Mouse (Mus musculus) ES-Bruce4 (cell line): ENCODE measurements at regions not wholly inside any gene's neighbourhood (a gene's known extent, or its start where the extent isn't known, plus 50 kb on each side); places are given as distances from the start of the nearest gene placed in this dataset.
"Not testable (repeated sequence)": the region's sequence is repeated elsewhere in the genome, so short reads cannot be mapped to it uniquely, and the experiment has no call there.

Experiments
- H3K27ac ChIP-seq: 2 replicates; pipeline ENCODE4 v1.5.1; 2012; ENCODE audit warnings: low read length, inconsistent platforms; ENCODE audit not compliant: insufficient read depth
- H3K27me3 ChIP-seq: 2 replicates; pipeline ENCODE4 v1.6.1; 2012; ENCODE audit warnings: mild to moderate bottlenecking, low read length, inconsistent platforms; ENCODE audit not compliant: control insufficient read depth, poor library complexity, insufficient read depth, severe bottlenecking
- H3K36me3 ChIP-seq: 2 replicates; pipeline ENCODE4 v1.6.1; 2012; ENCODE audit warnings: inconsistent platforms, mild to moderate bottlenecking, low read length, moderate library complexity; ENCODE audit not compliant: control insufficient read depth, poor library complexity, insufficient read depth, severe bottlenecking
- H3K4me1 ChIP-seq: one replicate; pipeline ENCODE4 v1.8.1; 2011; ENCODE audit warnings: low read length; ENCODE audit not compliant: control insufficient read depth, insufficient read depth
- H3K4me3 ChIP-seq: 2 replicates; pipeline ENCODE4 v1.5.1; 2011; ENCODE audit warnings: low read depth, mild to moderate bottlenecking, low read length
- H3K9ac ChIP-seq: 2 replicates; pipeline ENCODE4 v1.6.1; 2012; ENCODE audit warnings: low read depth, mild to moderate bottlenecking, inconsistent platforms; ENCODE audit not compliant: poor library complexity, severe bottlenecking
- H3K9me3 ChIP-seq: replicated peaks from 2 replicates; pipeline ENCODE4 v1.6.1; 2012; ENCODE audit warnings: mild to moderate bottlenecking, low read length, inconsistent platforms; ENCODE audit not compliant: control insufficient read depth, poor library complexity, insufficient read depth, severe bottlenecking
- CTCF ChIP-seq: IDR thresholded peaks from one replicate; pipeline ENCODE4 v1.8.1; 2011; ENCODE audit warnings: low read depth, low read length
- EP300 ChIP-seq: IDR thresholded peaks from 2 replicates; pipeline ENCODE4 v1.6.1; 2011; ENCODE audit warnings: low read depth, low read length; ENCODE audit not compliant: insufficient read depth
- POLR2A ChIP-seq: IDR thresholded peaks from one replicate; pipeline ENCODE4 v1.8.1; 2011; ENCODE audit warnings: low read length; ENCODE audit not compliant: insufficient read depth

DNA sequence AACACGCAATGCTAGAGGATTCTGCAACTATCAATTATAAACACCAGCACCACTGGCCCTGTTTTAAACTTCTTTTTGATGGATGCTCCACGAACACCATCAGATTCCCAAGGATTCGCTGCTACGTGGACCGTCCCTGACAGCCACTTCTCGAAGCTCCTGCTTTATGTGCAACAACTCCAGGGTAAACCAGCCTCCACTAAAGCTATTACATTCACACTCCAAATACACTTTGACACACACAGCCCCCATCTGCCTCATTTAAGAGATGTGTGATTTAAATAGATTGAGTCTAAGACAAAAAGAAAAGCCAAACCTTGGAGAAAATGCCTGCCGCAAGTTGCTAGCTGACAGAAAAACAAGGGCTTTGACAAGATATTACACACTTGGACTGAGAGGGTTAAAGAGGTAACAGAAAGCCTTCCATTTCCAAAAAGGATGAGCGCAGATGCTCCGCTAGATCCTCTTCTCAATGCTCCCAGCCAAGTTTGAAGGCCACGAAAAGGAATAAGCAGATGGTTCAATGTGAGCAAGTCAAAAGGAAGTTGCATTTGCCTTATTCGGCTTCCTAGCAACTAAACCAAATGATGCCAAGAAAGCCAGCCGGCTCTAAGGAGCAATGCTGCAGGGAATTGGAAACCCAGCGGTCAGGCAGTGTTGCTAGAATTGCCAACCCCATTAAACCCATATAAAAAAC is 54.0 kb upstream of the Cnep1r1 start:
- Histone ChIP-seq H3K27me3 (peaks cover 1% of the 10 kb centered on the region; the same call in 1 of the 2 replicates), H3K9me3 (no peaks in the 10 kb centered on the region), H3K9ac (no peak overlapping the region), H3K27ac (no peak overlapping the region), H3K4me1 (no peaks in the 10 kb centered on the region), H3K36me3 (no peaks in the 10 kb centered on the region), H3K4me3 (no peak overlapping the region)
- no peak for TF ChIP-seq CTCF
- no peak for TF ChIP-seq EP300
- no peak for TF ChIP-seq POLR2A

DNA sequence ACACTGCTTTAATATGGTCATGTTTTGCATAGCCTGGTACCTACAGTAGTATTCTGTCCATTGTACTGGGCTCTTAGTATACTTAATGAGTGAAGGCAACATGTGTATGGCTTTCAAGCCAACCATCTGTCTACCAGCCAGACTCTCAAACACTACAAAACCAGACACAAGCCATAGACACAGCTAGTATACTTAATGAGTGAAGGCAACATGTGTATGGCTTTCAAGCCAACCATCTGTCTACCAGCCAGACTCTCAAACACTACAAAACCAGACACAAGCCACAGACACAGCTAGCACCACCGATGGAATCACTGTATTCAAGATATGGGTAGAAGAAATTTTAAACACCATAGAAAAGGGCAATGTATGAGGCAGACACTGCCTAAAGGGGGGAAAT is 59.5 kb upstream of the Cnep1r1 start:
- H3K27ac ChIP-seq, H3K9me3 ChIP-seq, H3K4me3 ChIP-seq, H3K27me3 ChIP-seq, H3K36me3 ChIP-seq, H3K9ac ChIP-seq, H3K4me1 ChIP-seq: not testable (repeated sequence)

- Histone ChIP-seq H3K36me3 (no peaks in the 10 kb centered on the region), H3K4me3 (no peak overlapping the region), H3K27ac (no peak overlapping the region), H3K9me3 (no peaks in the 10 kb centered on the region), H3K27me3 (no peaks in the 10 kb centered on the region), H3K9ac (no peak overlapping the region), H3K4me1 (no peaks in the 10 kb centered on the region)
- no peak for TF ChIP-seq CTCF
- TF ChIP-seq POLR2A, result no peak
- TF ChIP-seq EP300, result no peak
Observed at GRCm38 (mm10) chr8:88057686-88058234, 60.8 kb upstream of the Cnep1r1 start.

DNA sequence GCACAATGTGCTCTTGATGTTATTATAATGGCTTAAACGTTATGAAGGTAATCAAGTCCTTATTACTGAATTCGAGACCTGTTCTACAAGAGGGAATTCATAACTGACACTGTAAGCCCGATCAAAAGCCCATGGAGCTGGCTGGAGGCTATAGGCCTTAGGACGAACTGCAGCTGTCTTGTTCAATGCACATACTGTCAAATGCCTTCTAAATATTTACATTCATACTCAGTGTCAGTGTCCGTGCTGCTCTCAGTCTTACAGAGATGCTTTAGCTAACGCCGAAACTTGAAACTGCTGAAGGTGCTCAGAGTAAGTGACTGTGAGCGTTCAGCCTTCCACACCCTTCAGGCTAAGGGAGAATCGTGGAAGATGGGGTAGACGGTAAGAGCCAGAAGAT is 67.9 kb upstream of the Cnep1r1 start:
- no peak overlapping the region for H3K27ac ChIP-seq
- H3K4me1 ChIP-seq, result no peaks in the 10 kb centered on the region
- H3K9ac ChIP-seq, result no peak overlapping the region
- TF ChIP-seq CTCF, result no peak
- no peak for TF ChIP-seq POLR2A
- no peak for TF ChIP-seq EP300
- H3K9me3 ChIP-seq, result no peaks in the 10 kb centered on the region
- no peak overlapping the region for H3K4me3 ChIP-seq
- H3K36me3 ChIP-seq, result no peaks in the 10 kb centered on the region
- H3K27me3 ChIP-seq, result no peaks in the 10 kb centered on the region; the same call in 1 of the 2 replicates

GRCm38 (mm10) chr8:88049091-88049490 is 69.5 kb upstream of the Cnep1r1 start:
- TF ChIP-seq EP300 (no peak), CTCF (no peak), POLR2A (no peak)

DNA sequence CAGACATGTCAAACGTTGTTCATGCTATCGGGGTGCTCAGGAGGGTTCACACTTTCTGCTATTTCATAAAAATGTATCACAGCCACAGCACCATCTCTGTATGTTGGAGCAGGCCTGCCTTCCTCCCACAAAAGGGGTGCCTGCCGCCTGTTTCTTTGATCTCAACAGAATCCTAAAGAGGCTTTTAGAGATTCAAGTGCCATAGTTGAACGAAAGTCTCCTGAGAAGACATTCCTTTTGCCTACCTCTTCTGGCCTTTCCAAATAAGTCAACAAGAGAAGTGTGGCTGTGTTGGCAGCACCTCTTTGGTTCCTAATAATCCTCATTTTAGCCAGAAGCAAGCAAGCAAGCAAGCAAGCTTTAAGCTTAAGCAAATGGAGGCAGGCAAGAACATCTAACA is 72.6 kb upstream of the Cnep1r1 start:
- Histone ChIP-seq H3K9me3 (no peaks in the 10 kb centered on the region), H3K4me1 (no peaks in the 10 kb centered on the region), H3K27ac (no peak overlapping the region), H3K27me3 (no peaks in the 10 kb centered on the region; the same call in 1 of the 2 replicates), H3K9ac (no peak overlapping the region), H3K4me3 (no peak overlapping the region), H3K36me3 (no peaks in the 10 kb centered on the region)
- TF ChIP-seq POLR2A (no peak), CTCF (no peak), EP300 (no peak)

More at GRCm38 (mm10) chr8:88049091-88049490, 69.5 kb upstream of the Cnep1r1 start:
- Histone ChIP-seq H3K36me3 (no peaks in the 10 kb centered on the region), H3K9me3 (no peaks in the 10 kb centered on the region), H3K27me3 (no peaks in the 10 kb centered on the region; the same call in 1 of the 2 replicates), H3K4me1 (no peaks in the 10 kb centered on the region), H3K9ac (no peak overlapping the region), H3K4me3 (no peak overlapping the region), H3K27ac (no peak overlapping the region)
